Mouse (Mus musculus) heart, postnatal 4 days (tissue): Measurements from ENCODE around the gene Tex19.2. TPM values are rescaled to one million over a fixed set of nuclear protein-coding genes. Genes with fewer than 3 reads are reported as not detected.

Source experiments
- DNase-seq: peaks from one replicate; pipeline ENCODE4 v3.0.0; 2021
- total RNA-seq, 2 experiments: library from RNA; stranded (reverse); gene quantifications; 2 replicates each; pipeline ENCODE4 v1.2.3; 2021

Tex19.2 gene
- not detected for total RNA-seq

GRCm38 (mm10) chr11:121118577-121118976, at the start of gene Tex19.2:
Gene Tex19.2 (minus strand): TSS chr11:121118677.
- no peak for DNase-seq

- DNase-seq = no peak
These were observed 45.3 kb upstream of the Tex19.2 start for GRCm38 (mm10) chr11:121163751-121164150.

- no peak for DNase-seq
These were observed 42.3 kb upstream of the Tex19.2 start for GRCm38 (mm10) chr11:121160636-121161346.

GRCm38 (mm10) chr11:121159971-121160370, 41.5 kb upstream of the Tex19.2 start, which contains the start of gene Uts2r:
Gene Uts2r (plus strand): TSS chr11:121160271.
- DNase-seq = no peak

- DNase-seq = peak; percentile 71
These were observed 38.0 kb upstream of the Tex19.2 start for GRCm38 (mm10) chr11:121156411-121156891.

- no peak for DNase-seq
These were observed 35.7 kb upstream of the Tex19.2 start for GRCm38 (mm10) chr11:121154203-121154602.

GRCm38 (mm10) chr11:121148193-121148592, 29.7 kb upstream of the Tex19.2 start:
- no peak for DNase-seq

- no peak for DNase-seq
These were observed 27.4 kb upstream of the Tex19.2 start, which contains the start of gene Tex19.1 for GRCm38 (mm10) chr11:121145865-121146264. Gene Tex19.1 (plus strand): TSS chr11:121146143.

GRCm38 (mm10) chr11:121143325-121144015, 25.0 kb upstream of the Tex19.2 start:
- no peak for DNase-seq

- DNase-seq = no peak
These were observed 20.3 kb upstream of the Tex19.2 start for GRCm38 (mm10) chr11:121138732-121139131.

- DNase-seq = no peak
These were observed 19.2 kb upstream of the Tex19.2 start for GRCm38 (mm10) chr11:121137682-121138081.

GRCm38 (mm10) chr11:121134600-121134999, 16.1 kb upstream of the Tex19.2 start:
- no peak for DNase-seq

GRCm38 (mm10) chr11:121129616-121130015, 11.1 kb upstream of the Tex19.2 start:
- no peak for DNase-seq

GRCm38 (mm10) chr11:121127441-121127840, 9.0 kb upstream of the Tex19.2 start:
- DNase-seq = no peak

- no peak for DNase-seq
These were observed 7.9 kb upstream of the Tex19.2 start for GRCm38 (mm10) chr11:121126395-121126794.

- DNase-seq = no peak
These were observed 7.2 kb upstream of the Tex19.2 start for GRCm38 (mm10) chr11:121125522-121126172.

- no peak for DNase-seq
These were observed 5.0 kb upstream of the Tex19.2 start for GRCm38 (mm10) chr11:121123438-121123837.

GRCm38 (mm10) chr11:121122024-121122670, 3.7 kb upstream of the Tex19.2 start:
- no peak for DNase-seq

GRCm38 (mm10) chr11:121121151-121121550, 2.7 kb upstream of the Tex19.2 start:
- no peak for DNase-seq

- no peak for DNase-seq
These were observed 371 bp downstream of the Tex19.2 start for GRCm38 (mm10) chr11:121118106-121118505.

GRCm38 (mm10) chr11:121112091-121112775, 6.2 kb downstream of the Tex19.2 start:
- DNase-seq = no peak

- DNase-seq = no peak
These were observed 6.9 kb downstream of the Tex19.2 start for GRCm38 (mm10) chr11:121111601-121112000.
